Mouse (Mus musculus) gastrocnemius, postnatal 25 days (tissue): ENCODE measurements at regions not wholly inside any gene's neighbourhood (a gene's known extent, or its start where the extent isn't known, plus 50 kb on each side); places are given as distances from the start of the nearest gene placed in this dataset.

ENCODE experiments used
- DNase-seq: peaks from one replicate; pipeline ENCODE4 v3.0.0; 2022

DNA sequence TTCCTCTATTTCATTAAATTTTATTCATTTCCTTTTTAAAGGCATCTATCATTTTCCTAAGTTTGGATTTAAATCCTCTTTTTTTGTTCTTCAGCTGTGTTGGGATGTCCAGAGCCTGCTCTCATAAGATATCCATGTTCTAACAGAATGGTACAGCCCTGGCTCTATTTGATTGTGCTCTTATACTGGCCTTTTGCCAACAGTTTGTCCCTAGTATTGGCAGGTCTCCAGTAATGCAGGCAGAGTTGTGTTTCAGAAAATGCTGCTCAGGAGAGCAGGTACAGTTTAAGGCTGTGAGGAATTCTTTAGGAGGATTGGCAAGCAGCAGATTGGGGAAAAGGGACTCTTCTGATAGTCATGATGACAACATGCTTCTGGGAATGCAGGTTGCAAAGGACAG is 797.1 kb upstream of the Slit2 start:
- no peak for DNase-seq

DNA sequence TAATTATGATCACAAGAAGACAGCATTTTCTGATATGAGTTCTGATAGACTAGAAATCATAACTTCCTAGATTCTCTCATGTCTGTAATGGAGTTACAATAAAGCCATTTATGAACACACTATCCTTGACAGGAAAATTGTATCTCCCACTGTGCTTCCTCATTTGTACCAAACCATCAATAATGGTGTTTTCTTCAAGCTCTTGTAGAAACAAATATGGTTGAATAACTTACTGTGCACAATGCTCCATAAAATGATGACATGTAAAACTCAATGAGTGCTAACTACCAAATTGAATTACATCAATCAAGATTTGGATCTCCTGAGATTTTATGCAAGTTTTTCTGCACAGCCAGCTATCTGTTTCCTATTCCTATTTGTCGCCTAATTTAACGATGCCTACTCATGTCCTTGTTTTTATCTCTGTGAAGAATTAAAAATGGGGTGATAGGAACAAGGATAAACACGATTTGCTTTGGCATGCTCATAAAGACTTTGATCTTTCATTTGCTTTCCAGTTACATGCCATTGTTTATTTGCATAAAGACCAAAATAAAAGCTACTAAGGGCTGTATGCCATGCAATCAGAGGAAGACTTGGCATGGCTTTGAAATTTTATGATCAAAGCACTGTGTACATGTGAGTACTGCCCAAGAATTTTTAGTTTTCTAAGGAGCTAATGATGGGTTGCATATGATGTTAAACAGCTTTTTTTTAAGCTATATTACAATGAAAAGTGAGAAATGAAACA is 780.6 kb upstream of the Slit2 start:
- DNase-seq = no peak

DNA sequence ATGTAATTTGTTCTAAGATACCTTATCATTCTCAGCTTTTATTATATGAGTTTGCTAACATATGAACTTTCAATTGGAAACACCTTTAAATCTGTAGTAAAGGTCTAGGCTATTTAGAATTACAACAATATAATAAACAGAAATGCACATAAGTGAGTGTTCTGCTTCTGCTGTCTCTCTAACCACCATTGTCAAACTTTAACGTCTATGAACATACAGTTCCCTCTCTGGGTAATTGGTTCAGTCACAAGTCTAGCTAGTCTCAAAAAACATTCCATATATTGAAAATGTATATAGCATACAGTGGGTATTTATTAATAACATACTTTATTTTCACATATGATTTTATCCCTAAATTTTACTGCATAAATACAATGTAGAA is 780.0 kb upstream of the Slit2 start:
- DNase-seq = no peak

DNA sequence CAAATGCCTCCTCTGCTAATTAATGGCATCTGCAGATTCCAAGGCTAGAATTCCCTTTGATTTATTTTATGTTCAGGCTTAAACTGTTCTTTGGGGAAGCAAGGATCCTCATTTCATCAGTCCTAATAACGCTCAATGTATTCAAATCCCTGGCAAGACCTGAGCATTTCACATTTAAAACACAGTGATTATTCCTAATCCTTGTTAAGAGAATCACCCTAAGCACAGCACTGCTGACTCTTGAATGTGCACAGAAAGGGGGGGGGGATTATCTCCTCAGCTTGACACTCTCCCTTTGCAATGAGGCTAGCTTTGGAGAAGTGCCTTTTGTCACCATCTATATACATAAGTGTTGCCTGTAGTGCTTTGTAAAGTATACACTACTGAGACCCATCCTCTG is 772.4 kb upstream of the Slit2 start:
- no peak for DNase-seq

DNA sequence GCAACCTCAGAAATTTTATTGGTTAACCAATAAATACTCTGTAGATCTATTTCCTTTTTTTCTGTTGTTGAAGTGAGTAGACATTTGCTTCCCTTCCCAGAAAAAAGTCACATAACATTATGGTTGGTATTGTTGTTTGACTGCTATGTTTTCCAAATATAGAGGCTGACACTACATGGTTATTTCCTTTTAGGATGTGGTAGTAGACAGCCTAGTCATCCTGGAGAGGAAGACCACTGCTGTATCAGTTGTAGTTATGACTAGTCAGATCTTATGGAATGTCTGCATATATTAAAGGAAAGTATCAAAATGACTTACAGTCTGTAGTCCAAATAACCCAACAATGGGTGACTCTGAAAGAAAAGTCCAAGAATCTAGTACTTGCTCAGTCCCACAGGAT is 767.5 kb upstream of the Slit2 start:
- DNase-seq = no peak

DNA sequence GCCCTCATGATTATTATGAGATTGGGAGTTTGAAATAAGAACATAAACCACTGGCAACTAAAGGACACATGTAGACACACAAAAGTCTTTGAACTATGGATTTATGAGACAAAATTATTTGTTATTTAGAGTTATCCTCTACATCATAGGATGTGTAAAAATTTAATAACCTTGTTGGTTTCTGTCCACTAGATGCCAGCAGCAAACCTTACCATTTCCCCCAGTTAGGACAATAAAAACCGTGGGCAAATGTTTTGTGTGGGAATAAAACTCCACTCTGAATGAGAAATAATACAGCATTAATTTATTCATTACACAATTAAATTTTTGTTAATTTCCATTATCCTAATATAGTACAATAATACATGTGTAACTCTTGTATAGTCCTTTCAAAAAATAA is 757.7 kb upstream of the Slit2 start:
- no peak for DNase-seq

DNA sequence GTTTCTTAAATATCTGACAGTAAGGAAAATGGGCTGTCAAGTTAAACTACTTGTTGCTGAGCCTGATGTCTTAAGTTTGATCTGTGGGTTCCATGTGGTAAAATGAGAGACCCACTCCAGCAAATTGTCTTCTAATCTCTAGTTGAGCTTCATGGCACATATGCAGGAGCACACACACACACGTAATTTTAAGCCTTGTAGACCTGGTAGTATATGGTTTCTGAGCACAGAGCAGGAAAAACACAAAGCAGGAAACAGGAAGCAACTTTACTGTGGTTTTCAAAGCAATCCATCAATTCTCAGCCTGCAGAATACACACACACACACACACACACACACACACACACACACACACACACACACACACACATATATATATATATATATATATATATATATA is 746.8 kb upstream of the Slit2 start:
- no peak for DNase-seq

DNA sequence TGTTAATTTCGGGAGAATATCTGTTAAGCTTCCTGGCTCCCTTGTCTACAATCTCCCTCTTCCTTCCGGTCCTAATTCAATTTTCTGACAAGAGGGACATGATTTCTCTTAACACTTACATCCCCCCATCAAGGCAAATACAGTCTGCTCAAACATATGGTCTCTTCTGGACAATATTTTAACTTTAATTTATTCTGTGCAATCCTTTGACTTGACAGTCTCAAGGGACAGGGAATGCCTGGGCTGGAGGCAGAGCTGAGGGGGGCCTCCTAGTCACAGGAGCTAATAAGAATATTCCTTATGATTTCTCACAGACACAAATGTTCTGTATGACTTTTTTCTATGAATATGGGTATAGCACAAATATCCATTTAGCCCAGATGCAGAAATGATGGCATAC is 742.9 kb upstream of the Slit2 start:
- DNase-seq = no peak

DNA sequence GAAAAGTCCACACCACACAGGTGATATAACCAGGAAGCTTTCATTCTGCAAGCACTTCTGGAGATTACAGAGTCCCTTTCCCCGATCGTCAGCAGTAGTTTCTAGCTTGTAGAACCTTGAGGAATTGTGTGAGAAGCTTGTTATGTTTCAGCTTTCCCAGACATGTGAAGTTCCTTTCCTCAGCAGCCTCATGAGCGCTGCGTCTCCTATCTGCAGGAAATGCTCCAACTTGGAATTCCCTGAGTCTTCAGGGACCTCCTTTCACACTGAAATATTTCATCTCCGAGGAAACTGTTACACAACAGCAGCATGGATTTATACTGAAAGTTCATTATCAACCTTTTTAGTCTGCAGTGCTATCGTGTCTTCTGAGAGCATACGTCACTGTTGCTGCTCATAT is 742.4 kb upstream of the Slit2 start:
- no peak for DNase-seq

DNA sequence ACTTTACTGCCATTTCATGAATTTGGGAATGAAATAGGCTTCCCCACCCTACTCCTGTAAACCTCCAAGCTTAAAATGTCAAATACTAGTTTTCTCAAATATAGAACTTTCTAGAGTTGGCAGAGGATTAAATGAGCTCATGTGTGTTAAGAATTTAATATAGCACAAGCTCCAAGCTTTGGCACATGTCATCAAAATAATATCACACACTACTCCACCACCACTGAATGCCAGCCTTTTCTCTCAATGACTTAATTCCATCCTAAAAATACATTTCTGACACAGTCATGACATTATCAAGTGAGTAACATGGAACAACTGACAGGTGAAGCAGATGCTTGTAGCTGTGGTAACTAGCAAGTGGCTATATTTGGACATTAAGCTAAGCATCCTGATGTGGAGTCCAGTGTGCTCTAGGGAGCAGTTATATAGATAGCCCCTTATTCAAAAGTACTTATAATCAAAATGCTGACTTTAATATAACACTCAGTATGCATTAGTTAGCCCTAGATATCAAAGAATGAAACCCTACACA is 728.0 kb upstream of the Slit2 start:
- no peak for DNase-seq

DNA sequence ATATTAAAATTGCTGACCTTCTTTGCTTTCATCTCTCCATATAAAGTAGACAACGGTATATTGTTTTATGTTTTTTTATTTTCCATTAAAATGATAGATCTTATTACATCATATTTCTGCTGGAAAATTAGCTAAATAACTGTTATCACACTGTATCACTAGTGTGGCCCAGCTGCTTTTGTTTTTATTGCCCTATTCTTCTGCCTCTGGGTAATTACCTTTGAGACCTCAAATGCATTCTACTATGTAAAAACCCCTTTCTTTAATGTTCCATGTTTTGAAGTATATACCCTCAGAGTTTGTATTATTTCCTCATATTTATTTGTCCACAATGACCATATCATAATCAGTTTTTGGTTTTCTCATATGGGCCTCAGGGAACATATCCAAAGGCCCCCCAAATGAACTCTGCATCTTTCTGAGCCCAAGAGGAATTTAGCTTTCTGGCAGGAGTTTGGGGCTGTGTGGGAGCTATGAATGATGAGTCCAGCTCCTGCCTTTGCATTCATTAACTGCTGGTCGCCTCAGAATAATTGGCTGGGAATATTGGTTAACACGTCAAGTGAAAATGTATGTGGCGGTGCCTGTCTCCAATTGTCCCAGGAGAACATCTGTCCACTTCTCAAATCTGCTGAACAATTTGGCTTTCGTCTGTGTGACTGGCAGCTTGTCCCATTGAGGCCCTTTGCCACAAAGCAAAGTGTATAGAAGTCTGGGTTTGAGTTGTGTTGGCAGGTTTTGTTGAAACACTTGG is 721.1 kb upstream of the Slit2 start:
- no peak for DNase-seq

DNA sequence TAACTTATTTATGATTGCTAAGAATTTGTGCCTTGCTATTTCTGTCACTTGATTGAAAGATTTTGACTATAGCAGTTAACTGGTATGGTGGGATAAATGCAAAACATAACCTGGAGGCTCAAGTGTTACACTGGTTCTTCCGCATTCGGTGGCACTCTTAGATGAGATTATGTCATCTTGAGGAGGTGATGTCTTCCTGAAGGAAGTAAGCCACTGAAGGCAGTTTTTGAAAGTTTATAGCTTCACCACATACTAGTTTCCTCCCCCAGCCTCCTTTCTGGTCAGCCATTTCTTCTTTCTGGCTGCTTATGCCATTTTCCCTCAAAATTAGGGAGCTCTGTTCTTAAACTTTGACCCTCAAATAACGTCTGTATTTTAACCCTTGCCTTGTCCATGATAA is 710.3 kb upstream of the Slit2 start:
- DNase-seq = no peak

DNA sequence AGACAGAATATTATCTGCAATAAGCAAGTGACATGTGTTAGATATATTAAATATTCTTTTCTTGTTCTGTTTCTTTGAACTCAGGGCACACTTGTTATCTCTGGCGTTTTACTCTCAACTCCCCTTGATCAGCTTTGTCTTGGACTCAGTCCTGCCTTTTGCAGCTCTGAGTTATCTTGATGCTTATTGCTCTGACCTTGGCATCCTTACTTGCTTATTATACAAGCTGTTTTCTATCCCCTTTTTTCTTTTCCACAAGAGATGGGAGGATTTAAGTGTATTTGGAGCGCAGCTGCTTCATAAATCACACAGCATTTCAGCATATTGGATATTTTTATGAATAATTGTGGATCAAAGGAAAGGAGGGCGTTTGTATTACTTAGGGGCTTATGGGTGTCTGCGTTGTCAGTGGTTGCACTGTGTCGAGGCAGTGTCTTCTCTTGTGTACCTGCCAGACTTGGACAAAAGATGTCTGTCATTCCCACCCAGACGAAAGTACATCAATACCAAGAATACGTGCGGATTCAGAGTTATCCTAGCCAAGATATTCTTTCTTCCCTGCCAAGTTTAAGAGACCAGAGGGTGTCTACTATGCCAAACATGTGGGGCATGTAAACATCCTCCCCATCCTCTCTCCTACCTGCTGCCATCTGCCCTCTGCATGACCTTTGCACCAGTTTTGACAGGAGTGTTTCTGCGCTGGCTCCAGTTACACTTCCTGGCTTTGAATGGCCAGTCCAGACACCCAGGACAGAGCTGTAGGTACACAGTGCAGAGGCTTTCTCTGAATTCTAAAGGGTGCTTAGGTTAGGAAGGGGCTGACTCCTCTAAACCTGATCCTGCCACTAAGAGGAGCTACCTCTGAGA is 709.3 kb upstream of the Slit2 start:
- DNase-seq = no peak

DNA sequence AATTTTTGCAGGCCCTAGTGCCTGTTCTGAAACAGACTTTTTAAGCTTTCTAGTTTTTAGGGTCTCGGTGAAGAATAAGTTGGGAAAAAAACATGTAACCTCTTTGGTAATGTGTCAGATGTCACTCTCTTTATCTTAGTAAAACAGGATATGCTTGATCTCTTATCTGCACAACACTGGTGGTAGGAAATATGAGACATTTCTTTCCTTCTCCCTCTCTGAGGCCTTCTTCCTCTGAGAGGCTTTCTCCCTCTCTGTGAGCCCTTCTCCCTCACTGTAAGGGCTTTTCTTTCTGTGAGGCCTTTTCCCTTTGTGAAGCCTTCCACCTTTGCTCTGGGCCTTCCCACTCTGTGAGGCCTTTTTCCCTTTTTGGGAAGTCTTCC is 708.7 kb upstream of the Slit2 start:
- no peak for DNase-seq

DNA sequence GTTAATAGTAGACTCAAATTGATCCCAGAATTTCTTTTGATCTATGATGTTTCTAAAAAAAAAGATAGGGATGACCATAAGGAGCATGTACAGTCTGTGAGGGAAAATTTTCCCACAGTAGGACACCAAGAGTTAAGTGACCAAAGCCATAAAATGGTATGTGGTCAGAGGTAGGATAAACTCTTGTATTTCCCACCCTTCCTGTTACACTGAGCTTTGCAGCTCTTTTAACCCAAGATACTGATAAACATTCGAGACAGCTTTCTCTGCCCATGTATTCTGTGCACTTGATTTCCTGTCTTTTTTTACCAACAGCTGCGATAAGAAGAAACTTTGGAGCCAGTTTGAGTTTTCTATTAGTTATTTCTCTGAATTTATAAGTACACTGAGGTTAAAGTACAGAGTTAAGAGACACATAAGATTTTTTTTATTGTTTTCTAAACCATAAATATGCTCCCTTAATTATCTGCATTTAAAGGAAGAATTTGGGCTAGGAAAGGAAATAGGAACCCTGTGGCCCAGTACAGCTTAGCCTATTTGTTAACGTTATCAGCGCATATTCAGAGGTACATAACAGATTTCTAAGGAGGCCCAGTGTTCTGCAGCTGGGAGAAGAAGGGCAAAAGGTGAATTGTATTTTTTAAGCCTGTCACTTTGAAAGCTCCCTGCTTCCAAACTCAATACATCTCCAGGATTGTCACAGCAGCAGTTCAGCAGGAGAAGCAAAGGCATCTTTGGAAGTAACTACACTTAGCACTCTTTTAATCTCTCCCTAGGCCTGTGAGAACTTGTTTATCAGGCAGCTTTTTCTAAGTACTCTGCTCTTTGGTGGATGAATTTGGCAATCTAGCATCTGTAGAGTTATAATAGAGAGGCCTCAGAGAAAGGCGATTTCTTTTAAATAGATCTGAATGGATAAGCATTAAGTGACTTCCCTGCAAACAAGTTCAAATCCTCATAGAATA is 706.4 kb upstream of the Slit2 start:
- DNase-seq = no peak

DNA sequence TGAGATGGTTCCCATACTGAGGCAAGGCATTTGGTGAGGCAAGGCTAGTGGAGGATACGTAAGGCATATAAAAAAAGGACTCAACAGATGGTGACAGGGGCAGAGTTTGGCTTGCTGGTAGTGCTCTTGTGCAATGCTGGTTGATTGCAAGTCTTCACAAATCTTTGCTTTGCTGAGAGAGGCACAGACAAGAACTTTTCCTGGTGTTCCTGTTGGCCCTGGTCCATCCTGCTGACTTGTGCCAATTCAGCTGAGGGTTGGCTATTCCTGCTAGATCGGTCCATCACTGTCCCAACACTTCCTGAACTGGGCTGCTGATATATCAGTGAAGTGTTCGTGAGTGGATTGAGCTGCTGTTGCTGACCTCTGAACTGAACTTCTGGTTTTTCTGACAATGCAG is 703.3 kb upstream of the Slit2 start:
- DNase-seq = no peak

DNA sequence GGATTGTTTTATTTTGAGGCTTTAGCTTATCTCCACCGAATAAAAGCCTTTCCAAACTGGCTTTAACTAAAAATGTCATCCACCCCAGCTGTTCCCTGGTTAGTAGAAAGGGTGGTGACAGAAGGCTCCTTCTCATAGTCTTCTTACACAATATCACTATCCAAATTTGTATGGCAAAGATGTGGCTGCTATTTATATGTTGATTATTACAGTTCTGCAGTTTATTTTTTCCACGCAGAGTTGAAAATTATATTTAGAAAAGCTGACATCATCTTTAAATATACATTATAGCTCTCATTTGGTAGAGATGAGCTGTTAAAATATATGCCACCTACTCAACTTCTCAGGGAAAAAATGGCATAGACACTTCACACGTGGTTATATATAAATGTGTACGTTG is 683.3 kb upstream of the Slit2 start:
- no peak for DNase-seq

DNA sequence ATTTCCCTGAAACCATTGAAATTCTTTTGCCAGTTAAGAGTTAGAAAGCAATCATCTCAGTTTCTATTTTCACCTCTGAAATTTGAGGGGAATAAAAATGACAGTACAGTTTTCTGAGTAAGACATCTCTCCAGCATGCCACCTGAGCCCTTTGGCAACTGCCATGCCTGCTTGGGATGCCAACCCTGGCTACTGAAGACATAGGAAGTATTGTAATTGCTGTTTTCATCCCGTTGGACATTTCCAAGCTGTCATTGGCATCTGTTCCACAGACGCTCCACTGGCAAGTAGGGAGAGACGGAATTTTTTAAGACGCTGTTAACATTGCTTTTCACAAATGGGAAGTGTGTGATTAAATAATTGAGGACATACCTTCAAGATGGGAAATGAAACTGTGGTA is 665.4 kb upstream of the Slit2 start:
- DNase-seq = no peak

DNA sequence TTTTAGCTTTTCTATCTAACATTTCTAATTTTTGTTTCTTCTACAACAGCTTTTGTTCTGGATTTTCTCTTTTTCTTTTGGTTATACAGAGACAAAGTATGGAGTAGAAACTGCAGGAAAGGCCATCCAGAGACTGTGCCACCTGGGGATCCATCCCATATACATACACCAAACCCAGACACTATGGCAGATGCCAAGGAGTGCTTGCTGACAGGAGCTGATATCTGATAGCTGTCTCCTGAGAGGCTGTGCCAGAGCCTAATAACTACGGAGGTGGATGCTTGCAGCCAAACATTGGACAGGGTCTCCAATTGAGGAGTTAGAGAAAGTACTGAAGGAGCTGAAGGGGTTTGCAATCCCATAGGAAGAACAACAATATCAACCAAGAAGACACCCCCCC is 664.8 kb upstream of the Slit2 start:
- no peak for DNase-seq

DNA sequence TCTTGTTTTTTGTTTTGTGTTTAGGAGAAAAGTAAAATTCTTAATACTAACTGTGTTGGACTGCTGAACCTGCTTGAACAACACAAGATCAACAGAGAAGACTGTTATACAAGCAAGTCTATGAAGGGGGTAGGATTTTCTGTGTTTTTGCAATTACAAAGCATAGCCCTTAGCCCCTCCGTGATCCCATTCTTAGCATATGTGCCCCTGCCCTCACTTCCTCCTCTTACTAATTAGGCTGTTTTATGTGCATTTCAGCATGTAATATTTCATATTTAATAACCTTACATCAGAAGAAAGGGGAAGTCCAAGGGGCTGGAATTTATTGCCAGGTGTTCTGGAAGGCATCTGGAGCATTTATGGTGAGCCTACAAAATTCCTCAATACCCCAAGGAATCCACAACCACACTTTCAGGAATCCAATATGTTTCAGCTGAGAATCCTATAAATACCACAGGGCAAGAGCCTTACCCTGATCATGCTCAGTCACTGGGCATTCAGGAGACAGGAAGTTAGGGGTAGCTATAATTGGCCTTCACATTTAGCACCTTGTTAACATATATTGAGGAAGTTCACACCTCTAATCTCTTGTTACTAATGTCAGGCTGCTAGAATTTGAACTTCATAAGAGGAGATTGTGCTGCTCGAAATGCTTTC is 660.3 kb upstream of the Slit2 start:
- no peak for DNase-seq

DNA sequence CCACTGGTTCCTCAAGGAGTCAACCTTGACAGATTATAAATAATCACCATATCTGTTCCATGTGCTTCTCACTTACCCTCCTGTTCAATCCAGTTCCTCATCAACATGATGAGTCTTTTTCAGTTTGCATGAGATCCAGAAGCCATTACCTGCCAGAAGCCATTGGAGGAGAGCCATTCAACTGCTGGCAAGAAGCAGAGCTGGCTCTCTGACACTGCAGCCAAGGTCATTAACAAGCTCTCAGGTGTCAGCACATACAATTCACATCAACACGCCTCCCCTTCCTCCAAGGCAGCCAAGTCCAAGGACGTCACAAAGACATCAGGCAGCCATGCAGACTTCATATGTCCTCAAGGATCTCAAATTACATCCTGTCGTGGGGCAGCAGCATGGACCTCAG is 648.6 kb upstream of the Slit2 start:
- DNase-seq = peak; percentile 6
